Mouse (Mus musculus): ENCODE results near the gene 1700047I17Rik2. TPM values are rescaled to one million over a fixed set of nuclear protein-coding genes. Genes with fewer than 3 reads are reported as not detected.
"Not testable (repeated sequence)": the region's sequence is repeated elsewhere in the genome, so short reads cannot be mapped to it uniquely, and the experiment has no call there.

The 1700047I17Rik2 gene
- 2.2 and 5.1 TPM in 2 replicates for polyA plus RNA-seq (2016; fragmentation: Nextera tagmentation; extraction: Ambion mirVana)

DNA sequence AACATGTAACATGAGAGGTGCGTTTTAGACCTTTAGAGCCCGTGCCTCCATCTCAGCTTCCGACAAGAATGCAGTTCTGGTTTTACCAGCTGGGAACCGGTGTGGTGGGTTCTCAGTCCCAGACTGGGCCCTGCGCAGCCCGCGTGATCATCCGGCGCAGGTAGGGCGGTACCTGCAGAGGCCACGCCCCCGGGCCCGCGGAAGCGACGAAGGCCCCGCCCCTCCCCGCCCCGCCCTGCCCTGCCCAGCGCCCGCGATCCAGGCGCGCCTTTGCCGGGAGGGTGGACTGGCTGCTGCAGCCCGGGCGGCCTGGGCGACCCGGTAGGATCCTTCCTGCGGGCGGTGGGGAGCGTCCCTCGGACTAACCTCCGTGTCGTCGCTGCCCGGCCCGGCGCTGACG, at the start of gene 1700047I17Rik2:
Gene 1700047I17Rik2, plus strand, starts transcription at position 287 of the 400 bp plus-strand sequence.
- H3K4me3 ChIP-seq (replicated peaks); H3K9me3 ChIP-seq; H3K9ac ChIP-seq (replicated peaks); H3K4me1 ChIP-seq (replicated peaks); H3K4me2 ChIP-seq; H3K36me3 ChIP-seq; H3K27me3 ChIP-seq; H3K27ac ChIP-seq: not testable (repeated sequence)
- peak; percentile 95 for ATAC-seq (ENCODE audit: insufficient number of reproducible peaks, insufficient read depth, low FRiP score, low TSS enrichment, low read depth)
- WGBS: no CpG with 5 or more reads among the region's 40 CpGs

GRCm38 (mm10) chr12:55154559-55155448, 44.6 kb upstream of the 1700047I17Rik2 start, which contains the start of gene Srp54b:
Gene Srp54b (plus strand): TSS chr12:55155104.
- not testable (repeated sequence) for H3K4me2 ChIP-seq; H3K9ac ChIP-seq (replicated peaks); H3K4me1 ChIP-seq (replicated peaks); H3K27me3 ChIP-seq; H3K36me3 ChIP-seq; H3K27ac ChIP-seq; H3K9me3 ChIP-seq
- WGBS: no CpG with 5 or more reads among the region's 57 CpGs
- H3K4me3 ChIP-seq (replicated peaks): peak within 1 kb of the TSS; percentile 30
- ATAC-seq (ENCODE audit: insufficient number of reproducible peaks, insufficient read depth, low FRiP score, low TSS enrichment, low read depth): peak; percentile 98

- whole genome bisulfite sequencing: under 1% methylated on average over 12 of the region's 24 CpGs
Measured at GRCm38 (mm10) chr12:55155449-55155783, 44.0 kb upstream of the 1700047I17Rik2 start.

DNA sequence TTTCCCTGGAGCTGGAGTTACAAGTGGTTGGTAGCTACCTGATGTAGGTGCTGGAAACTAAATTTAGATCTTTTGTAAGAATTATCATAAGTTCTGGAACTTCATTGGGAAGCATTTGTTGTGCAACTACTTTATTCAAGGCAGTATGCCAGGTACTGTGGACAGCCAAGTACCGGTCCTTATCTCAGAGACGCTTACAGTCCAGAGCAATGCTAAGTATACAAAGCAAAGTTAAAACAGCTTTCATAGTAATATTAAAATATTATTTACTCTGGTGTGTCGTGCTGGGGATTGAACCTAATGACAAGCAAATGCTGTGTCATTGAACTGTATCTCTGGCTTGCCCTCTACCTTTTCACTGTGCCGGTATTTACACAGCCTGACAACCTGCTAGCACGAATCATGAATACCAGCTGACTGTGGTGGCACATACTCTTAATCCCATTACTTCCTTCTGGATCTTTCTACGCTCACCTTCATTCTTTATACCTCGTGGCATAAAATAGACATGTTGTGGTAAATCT, 32.3 kb upstream of the 1700047I17Rik2 start:
- ATAC-seq (ENCODE audit: insufficient number of reproducible peaks, insufficient read depth, low FRiP score, low TSS enrichment, low read depth); H3K27me3 ChIP-seq; H3K36me3 ChIP-seq; H3K9me3 ChIP-seq; H3K27ac ChIP-seq; H3K4me3 ChIP-seq (replicated peaks); H3K9ac ChIP-seq (replicated peaks); H3K4me1 ChIP-seq (replicated peaks); H3K4me2 ChIP-seq: not testable (repeated sequence)
- WGBS: no CpG with 5 or more reads among the region's 7 CpGs

More at GRCm38 (mm10) chr12:55155449-55155783, 44.0 kb upstream of the 1700047I17Rik2 start:
- not testable (repeated sequence) for H3K9ac ChIP-seq (replicated peaks); H3K27me3 ChIP-seq; H3K27ac ChIP-seq; H3K36me3 ChIP-seq; H3K4me1 ChIP-seq (replicated peaks); H3K4me2 ChIP-seq; H3K9me3 ChIP-seq
- ATAC-seq (ENCODE audit: insufficient number of reproducible peaks, insufficient read depth, low FRiP score, low TSS enrichment, low read depth): peak; percentile 66; the same call in 1 of the 2 replicates
- peak overlapping the region; percentile 30 for H3K4me3 ChIP-seq (replicated peaks)

- H3K9me3 ChIP-seq; H3K27me3 ChIP-seq; H3K4me1 ChIP-seq (replicated peaks); H3K9ac ChIP-seq (replicated peaks); H3K4me2 ChIP-seq; H3K36me3 ChIP-seq; H3K4me3 ChIP-seq (replicated peaks); H3K27ac ChIP-seq; ATAC-seq (ENCODE audit: insufficient number of reproducible peaks, insufficient read depth, low FRiP score, low TSS enrichment, low read depth): not testable (repeated sequence)
- WGBS: no CpG with 5 or more reads among the region's 8 CpGs
Measured at GRCm38 (mm10) chr12:55187686-55188085, 11.7 kb upstream of the 1700047I17Rik2 start.

DNA sequence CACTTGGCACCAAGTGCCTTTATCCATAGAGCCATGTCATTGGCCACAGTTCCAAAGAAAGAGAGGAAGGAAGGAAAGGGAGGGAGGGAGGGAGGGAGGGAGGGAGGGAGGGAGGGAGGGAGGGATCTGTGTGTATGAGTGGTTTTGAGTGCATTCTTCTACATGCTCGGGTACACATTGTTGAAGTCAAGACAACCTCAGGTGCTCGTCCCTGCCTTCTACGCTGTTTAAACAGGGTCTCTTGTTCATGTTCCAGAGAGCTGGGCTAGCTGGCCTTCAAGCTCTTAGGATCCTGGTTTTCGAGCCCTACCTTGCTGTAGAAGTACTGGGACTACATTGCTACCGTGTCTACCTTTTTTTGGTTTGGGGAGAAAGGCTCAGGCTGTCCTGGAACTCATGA, 10.3 kb upstream of the 1700047I17Rik2 start:
- not testable (repeated sequence) for H3K36me3 ChIP-seq; H3K9me3 ChIP-seq; H3K27me3 ChIP-seq; H3K4me2 ChIP-seq; H3K9ac ChIP-seq (replicated peaks); H3K4me3 ChIP-seq (replicated peaks); H3K4me1 ChIP-seq (replicated peaks); H3K27ac ChIP-seq; ATAC-seq (ENCODE audit: insufficient number of reproducible peaks, insufficient read depth, low FRiP score, low TSS enrichment, low read depth)
- WGBS: no CpG with 5 or more reads among the region's 5 CpGs

DNA sequence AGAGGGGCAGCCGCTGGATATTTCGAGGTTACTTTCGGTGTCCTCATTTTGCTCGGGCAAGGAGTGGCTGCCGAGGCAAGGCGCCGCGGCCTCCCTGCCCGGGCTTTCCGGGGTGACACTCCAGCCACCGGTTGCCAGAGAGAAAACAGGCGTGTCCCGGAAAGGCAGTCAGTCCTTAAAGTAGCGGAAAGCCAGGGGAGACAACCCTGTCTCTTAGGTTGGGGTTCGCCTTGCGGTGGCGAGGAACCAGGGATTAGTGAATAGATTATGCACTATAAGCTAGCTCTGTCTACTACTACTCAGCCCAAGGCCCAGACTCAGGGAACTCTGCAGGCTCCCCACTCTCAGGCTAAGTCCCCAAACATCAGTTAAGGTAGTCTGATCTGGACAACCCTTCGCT, 407 bp downstream of the 1700047I17Rik2 start:
- ATAC-seq (ENCODE audit: insufficient number of reproducible peaks, insufficient read depth, low FRiP score, low TSS enrichment, low read depth): 0 out of 2 replicates have a peak, but pooled peaks have one; percentile 17

GRCm38 (mm10) chr12:55212944-55213343, 13.6 kb downstream of the 1700047I17Rik2 start:
- H3K4me1 ChIP-seq (replicated peaks); H3K27me3 ChIP-seq; H3K27ac ChIP-seq; H3K9ac ChIP-seq (replicated peaks); ATAC-seq (ENCODE audit: insufficient number of reproducible peaks, insufficient read depth, low FRiP score, low TSS enrichment, low read depth); H3K9me3 ChIP-seq; H3K4me3 ChIP-seq (replicated peaks); H3K36me3 ChIP-seq; H3K4me2 ChIP-seq: not testable (repeated sequence)
- WGBS: no CpG with 5 or more reads among the region's 6 CpGs

More for the DNA sequence above, 407 bp downstream of the 1700047I17Rik2 start:
- H3K27ac ChIP-seq; H3K36me3 ChIP-seq; H3K4me2 ChIP-seq; H3K9me3 ChIP-seq; H3K27me3 ChIP-seq; H3K4me1 ChIP-seq (replicated peaks); H3K4me3 ChIP-seq (replicated peaks); H3K9ac ChIP-seq (replicated peaks): not testable (repeated sequence)
- WGBS: no CpG with 5 or more reads among the region's 18 CpGs

DNA sequence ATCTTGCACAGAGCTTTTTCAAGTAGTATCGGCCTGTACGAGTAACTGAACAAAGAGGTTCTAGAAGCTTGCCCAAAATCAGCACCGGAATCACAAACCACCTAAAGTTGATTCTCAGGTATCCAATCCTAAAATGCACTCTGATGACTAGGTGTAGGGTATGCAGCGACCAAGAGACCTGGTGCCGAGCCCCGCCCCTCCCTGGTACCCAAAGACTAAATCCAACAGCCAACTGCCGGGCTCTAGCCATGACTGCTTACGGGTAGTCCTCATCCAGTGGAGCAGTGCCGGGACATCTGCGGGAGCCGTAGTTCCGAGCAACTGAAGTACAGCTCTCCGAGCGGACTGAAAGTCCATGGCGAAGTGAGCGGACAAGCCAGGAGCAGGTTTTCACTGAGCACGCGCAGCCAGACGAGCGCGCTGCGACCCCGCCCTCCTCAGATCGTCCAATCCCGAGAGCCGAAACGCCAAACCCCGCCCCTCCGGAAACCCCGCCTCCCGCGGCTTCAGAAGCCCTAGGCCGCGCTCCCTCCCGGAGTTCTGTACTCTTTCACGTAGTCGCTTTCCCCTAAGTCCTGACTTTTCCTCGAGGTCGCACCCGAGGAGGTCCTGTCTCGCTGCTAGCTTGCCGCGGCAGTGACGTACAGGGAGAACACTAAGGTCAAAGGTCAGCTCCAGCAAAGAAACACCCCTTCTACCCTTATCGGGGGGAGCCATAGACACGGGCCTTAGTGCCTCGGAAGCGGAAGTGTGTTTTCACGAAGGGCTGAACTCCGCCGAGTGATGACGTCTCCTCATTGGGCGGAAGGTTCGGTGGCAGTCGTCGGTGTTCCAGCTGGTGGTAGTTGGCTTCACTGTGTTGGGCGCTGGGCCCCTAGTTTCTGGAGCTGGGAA, 30.5 kb downstream of the 1700047I17Rik2 start, which contains the start of gene Srp54c:
Gene Srp54c, plus strand, starts transcription at position 543 of the 894 bp plus-strand sequence.
- not testable (repeated sequence) for H3K27ac ChIP-seq; H3K36me3 ChIP-seq; H3K4me1 ChIP-seq (replicated peaks); H3K9ac ChIP-seq (replicated peaks); H3K9me3 ChIP-seq; H3K4me2 ChIP-seq; H3K27me3 ChIP-seq
- peak; percentile 98 for ATAC-seq (ENCODE audit: insufficient number of reproducible peaks, insufficient read depth, low FRiP score, low TSS enrichment, low read depth)
- peak within 1 kb of the TSS; percentile 40 for H3K4me3 ChIP-seq (replicated peaks)
- WGBS: no CpG with 5 or more reads among the region's 57 CpGs

DNA sequence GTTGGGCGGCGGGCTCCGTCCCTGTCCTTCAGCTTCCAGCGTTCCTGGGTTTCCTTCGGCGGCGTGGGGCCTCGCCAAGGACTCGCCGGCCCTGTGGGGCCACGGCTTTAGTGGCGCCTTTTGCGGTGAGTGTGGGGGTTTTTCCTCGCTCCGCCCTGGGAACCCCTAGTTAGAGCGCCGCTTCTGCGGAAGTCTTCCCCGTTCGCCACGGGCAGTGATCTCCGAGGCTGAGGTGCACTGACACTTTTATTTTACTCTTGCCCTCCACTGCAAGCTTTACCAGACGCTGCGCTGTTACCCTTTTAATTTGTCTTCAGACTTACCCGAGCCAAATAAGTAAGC, 31.1 kb downstream of the 1700047I17Rik2 start:
- H3K4me2 ChIP-seq; H3K4me1 ChIP-seq (replicated peaks); H3K36me3 ChIP-seq; H3K9me3 ChIP-seq; H3K9ac ChIP-seq (replicated peaks); H3K27ac ChIP-seq; H3K27me3 ChIP-seq; ATAC-seq (ENCODE audit: insufficient number of reproducible peaks, insufficient read depth, low FRiP score, low TSS enrichment, low read depth): not testable (repeated sequence)
- 0% methylated on average over 14 of the region's 25 CpGs for WGBS
- peak overlapping the region; percentile 40 for H3K4me3 ChIP-seq (replicated peaks)

DNA sequence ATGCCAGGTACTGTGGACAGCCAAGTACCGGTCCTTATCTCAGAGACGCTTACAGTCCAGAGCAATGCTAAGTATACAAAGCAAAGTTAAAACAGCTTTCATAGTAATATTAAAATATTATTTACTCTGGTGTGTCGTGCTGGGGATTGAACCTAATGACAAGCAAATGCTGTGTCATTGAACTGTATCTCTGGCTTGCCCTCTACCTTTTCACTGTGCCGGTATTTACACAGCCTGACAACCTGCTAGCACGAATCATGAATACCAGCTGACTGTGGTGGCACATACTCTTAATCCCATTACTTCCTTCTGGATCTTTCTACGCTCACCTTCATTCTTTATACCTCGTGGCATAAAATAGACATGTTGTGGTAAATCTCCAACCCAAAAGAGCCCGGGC, 42.9 kb downstream of the 1700047I17Rik2 start:
- not testable (repeated sequence) for H3K27me3 ChIP-seq; H3K4me1 ChIP-seq (replicated peaks); H3K27ac ChIP-seq; H3K9ac ChIP-seq (replicated peaks); H3K4me3 ChIP-seq (replicated peaks); H3K36me3 ChIP-seq; H3K9me3 ChIP-seq; H3K4me2 ChIP-seq; ATAC-seq (ENCODE audit: insufficient number of reproducible peaks, insufficient read depth, low FRiP score, low TSS enrichment, low read depth)
- no CpG with 5 or more reads among the region's 8 CpGs for whole genome bisulfite sequencing

All from limb, embryonic 12.5 days (tissue).